ENCODE assay signal across 11 mouse cellular contexts in genomic region chr19:44742131-44743020, GRCm38 (mm10). TPM values are rescaled to one million over a fixed set of nuclear protein-coding genes. Genes with fewer than 3 reads are reported as not detected.
A peak's percentile ranks its signal among the peaks of the same experiment; 100 is the strongest.
DNase-seq lines count a peak whose midpoint lies in the region; ATAC-seq and TF ChIP-seq lines count a peak whose summit lies in the region.
"Had no signal": no experiment of that assay in that cellular context is flagged by ENCODE, and none has a peak within 500 bp of the region (broad histone marks: within the 10 kb centered on the region; RNA-seq: fewer than 3 reads in every experiment).

No protein-coding gene starts in this region.

- TF ChIP-seq CTCF in lung, postnatal 0 days (IDR thresholded peaks at IDR 0.05): no peak
- no peak for TF ChIP-seq CTCF in kidney, postnatal 0 days (IDR thresholded peaks at IDR 0.05; ENCODE audit: low read depth)
- no peak for TF ChIP-seq CTCF in thymus, adult 2 months (IDR thresholded peaks at IDR 0.05; ENCODE audit: borderline replicate concordance, control insufficient read depth, extremely low read depth, insufficient read depth, low read length, poor library complexity)

- no peak for ATAC-seq in lung, postnatal 0 days
- ATAC-seq in hindbrain, embryonic 12.5 days (ENCODE audit: low FRiP score): no peak
- peak; percentile 41 for ATAC-seq in kidney, postnatal 0 days (replicated peaks; ENCODE audit: low FRiP score, low read depth)
- no peak for ATAC-seq in neural tube, embryonic 14.5 days (ENCODE audit: low read depth)
- ATAC-seq in megakaryocyte progenitor cell, adult 5-6 weeks (replicated peaks; ENCODE audit: poor library complexity): no peak

- peaks cover 68% of the 10 kb centered on the region for H3K27me3 ChIP-seq in lung, postnatal 0 days (replicated peaks; ENCODE audit: insufficient read depth, low read length)
- peaks cover 99% of the 10 kb centered on the region for H3K27me3 ChIP-seq in hindbrain, embryonic 12.5 days
- peaks cover 12% of the 10 kb centered on the region for H3K27me3 ChIP-seq in kidney, postnatal 0 days (ENCODE audit: insufficient read depth, low read length)
- H3K27me3 ChIP-seq in neural tube, embryonic 14.5 days (ENCODE audit: control insufficient read depth, insufficient read depth, low read length): peaks cover 53% of the 10 kb centered on the region
- H3K27me3 ChIP-seq in thymus, adult 2 months (ENCODE audit: control insufficient read depth, insufficient read depth, low read length): peaks cover 26% of the 10 kb centered on the region

- H3K27ac ChIP-seq in lung, postnatal 0 days (ENCODE audit: low read length): no peak overlapping the region
- peak overlapping the region; percentile 64 for H3K27ac ChIP-seq in hindbrain, embryonic 12.5 days
- H3K27ac ChIP-seq in kidney, postnatal 0 days: peak overlapping the region; percentile 98
- peak overlapping the region; percentile 62; the same call in 1 of the 2 replicates for H3K27ac ChIP-seq in neural tube, embryonic 14.5 days (ENCODE audit: low read depth, low read length)
- no peak overlapping the region for H3K27ac ChIP-seq in thymus, adult 2 months (ENCODE audit: control insufficient read depth, insufficient read depth, low read length)
- H3K27ac ChIP-seq: liver, embryonic 14.5 days had no signal

- H3K9me3 ChIP-seq in lung, postnatal 0 days (ENCODE audit: low read length): no peaks in the 10 kb centered on the region
- no peaks in the 10 kb centered on the region for H3K9me3 ChIP-seq in hindbrain, embryonic 12.5 days (replicated peaks)
- H3K9me3 ChIP-seq in kidney, postnatal 0 days (replicated peaks; ENCODE audit: low read length): no peaks in the 10 kb centered on the region
- no peaks in the 10 kb centered on the region for H3K9me3 ChIP-seq in neural tube, embryonic 14.5 days (ENCODE audit: control insufficient read depth, low read length)

- peak overlapping the region; percentile 49 for H3K4me2 ChIP-seq in lung, postnatal 0 days (replicated peaks; ENCODE audit: low read depth, low read length)
- peak overlapping the region; percentile 44 for H3K4me2 ChIP-seq in hindbrain, embryonic 12.5 days (replicated peaks)
- H3K4me2 ChIP-seq in kidney, postnatal 0 days (ENCODE audit: low read length): peak overlapping the region; percentile 73
- H3K4me2 ChIP-seq in neural tube, embryonic 14.5 days (ENCODE audit: low read depth, low read length): peak overlapping the region; percentile 43

- TF ChIP-seq POLR2A in thymus, adult 2 months (IDR thresholded peaks at IDR 0.05; ENCODE audit: control insufficient read depth, extremely low read depth, insufficient read depth, low read length, poor library complexity): no peak

- no peak for TF ChIP-seq EP300 in lung, postnatal 0 days (IDR thresholded peaks at IDR 0.05)

- H3K9ac ChIP-seq in lung, postnatal 0 days (replicated peaks; ENCODE audit: low read depth): no peak overlapping the region
- peak overlapping the region; percentile 53 for H3K9ac ChIP-seq in hindbrain, embryonic 12.5 days
- H3K9ac ChIP-seq in kidney, postnatal 0 days (ENCODE audit: low read depth, low read length): peak overlapping the region; percentile 60
- H3K9ac ChIP-seq in neural tube, embryonic 14.5 days (replicated peaks; ENCODE audit: low read depth, low read length): no peak overlapping the region
- H3K9ac ChIP-seq: liver, embryonic 14.5 days had no signal

- H3K36me3 ChIP-seq in lung, postnatal 0 days (ENCODE audit: insufficient read depth, low read length): no peaks in the 10 kb centered on the region
- H3K36me3 ChIP-seq in hindbrain, embryonic 12.5 days: no peaks in the 10 kb centered on the region
- H3K36me3 ChIP-seq in kidney, postnatal 0 days (ENCODE audit: insufficient read depth, low read length): no peaks in the 10 kb centered on the region
- no peaks in the 10 kb centered on the region for H3K36me3 ChIP-seq in neural tube, embryonic 14.5 days (ENCODE audit: control insufficient read depth, insufficient read depth, low read length)
- no peaks in the 10 kb centered on the region for H3K36me3 ChIP-seq in thymus, adult 2 months (ENCODE audit: control insufficient read depth, insufficient read depth, low read length)

- DNase-seq in lung, postnatal 0 days (ENCODE audit: low spot score): no peak
- DNase-seq in lung, postnatal 4 days: no peak
- peak; percentile 57 for DNase-seq in kidney, postnatal 0 days (ENCODE audit: low spot score)
- DNase-seq in ovary, postnatal 10 days (ENCODE audit: low spot score): no peak
- DNase-seq in thymus, adult 2 months: no peak
- DNase-seq: cerebellum, adult 18-20 months had no signal

- 2% methylated on average over 22 of the region's 22 CpGs for whole genome bisulfite sequencing in lung, postnatal 0 days
- under 1% methylated on average over 22 of the region's 22 CpGs for WGBS in hindbrain, embryonic 12.5 days
- under 1% methylated on average over 22 of the region's 22 CpGs for WGBS in kidney, postnatal 0 days
- WGBS in neural tube, embryonic 14.5 days: 2% methylated on average over 22 of the region's 22 CpGs
- WGBS in thymus, adult 2 months: 12% methylated on average over 22 of the region's 22 CpGs

- peak overlapping the region; percentile 20; the same call in 1 of the 2 replicates for H3K4me3 ChIP-seq in lung, postnatal 0 days (ENCODE audit: low read depth, low read length)
- no peak overlapping the region for H3K4me3 ChIP-seq in hindbrain, embryonic 12.5 days
- H3K4me3 ChIP-seq in kidney, postnatal 0 days (replicated peaks; ENCODE audit: low read depth, low read length): peak overlapping the region; percentile 34
- peak overlapping the region; percentile 16; the same call in 1 of the 2 replicates for H3K4me3 ChIP-seq in neural tube, embryonic 14.5 days (ENCODE audit: low read depth, low read length)
- no peak overlapping the region for H3K4me3 ChIP-seq in thymus, adult 2 months (ENCODE audit: control insufficient read depth, insufficient read depth, low read length)

- H3K4me1 ChIP-seq in lung, postnatal 0 days (ENCODE audit: insufficient read depth, low read depth, low read length): peaks cover 3% of the 10 kb centered on the region; the same call in 1 of the 2 replicates
- H3K4me1 ChIP-seq in hindbrain, embryonic 12.5 days: peaks cover 26% of the 10 kb centered on the region
- H3K4me1 ChIP-seq in kidney, postnatal 0 days (replicated peaks; ENCODE audit: insufficient read depth, low read length): peaks cover 23% of the 10 kb centered on the region
- H3K4me1 ChIP-seq in neural tube, embryonic 14.5 days (ENCODE audit: control insufficient read depth, insufficient read depth, low read length): peaks cover 8% of the 10 kb centered on the region; the same call in 1 of the 2 replicates
- no peaks in the 10 kb centered on the region for H3K4me1 ChIP-seq in thymus, adult 2 months (replicated peaks; ENCODE audit: control insufficient read depth, insufficient read depth, low read length)

RNA-seq across cellular contexts. Expression of gene Pax2, which starts 13.5 kb away (rescaled TPM):
- not detected in 2 replicates for polyA plus RNA-seq in lung, postnatal 0 days (2015; fragmentation: Nextera tagmentation; extraction: Ambion mirVana)
- polyA plus RNA-seq in hindbrain, embryonic 12.5 days (2016; fragmentation: Nextera tagmentation; extraction: Ambion mirVana): 15.1 and 18.6 TPM in 2 replicates
- 27.4 and 29.6 TPM in 2 replicates for polyA plus RNA-seq in kidney, postnatal 0 days (2015; fragmentation: Nextera tagmentation; extraction: Ambion mirVana)
- polyA plus RNA-seq in neural tube, embryonic 14.5 days (2014; fragmentation: Nextera tagmentation; extraction: Ambion mirVana): 23.8 and 27.0 TPM in 2 replicates
- total RNA-seq in megakaryocyte progenitor cell, adult 5-6 weeks (2015): not detected in 2 replicates
- not detected in 2 replicates for total RNA-seq in megakaryocyte progenitor cell, adult 5-6 weeks (2017)
- polyA plus RNA-seq in thymus, adult 2 months (2012; rRNA removed): 0.10 and 0.12 TPM in 2 replicates
- total RNA-seq: gastrocnemius, adult 8-10 months had no signal
- polyA plus RNA-seq: liver, embryonic 14.5 days had no signal

Comparison
In these comparisons a context has a peak if more than half of its experiments do, and no peak if none do; other contexts are left out.
1. H3K27ac ChIP-seq: peak in hindbrain, embryonic 12.5 days (single experiment), kidney, postnatal 0 days (single experiment) and neural tube, embryonic 14.5 days (single experiment); none in lung, postnatal 0 days (single experiment) and thymus, adult 2 months (single experiment).
2. H3K4me3 ChIP-seq: peak in lung, postnatal 0 days (single experiment), kidney, postnatal 0 days (single experiment) and neural tube, embryonic 14.5 days (single experiment); none in hindbrain, embryonic 12.5 days (single experiment) and thymus, adult 2 months (single experiment).
3. H3K9ac ChIP-seq: peak in hindbrain, embryonic 12.5 days (single experiment) and kidney, postnatal 0 days (single experiment); none in lung, postnatal 0 days (single experiment) and neural tube, embryonic 14.5 days (single experiment).
4. RNA of gene Pax2, which starts 13.5 kb away (polyA plus RNA-seq): 27.4 to 29.6 TPM in kidney, postnatal 0 days, 23.8 to 27.0 TPM in neural tube, embryonic 14.5 days and 15.1 to 18.6 TPM in hindbrain, embryonic 12.5 days; 0.10 to 0.12 TPM in thymus, adult 2 months and not detected in lung, postnatal 0 days; every median in the first group is over 10 times any median in the second.
5. Peak in every context shown above with its lines, with median percentiles within 50 percentile points of each other: H3K4me2 ChIP-seq.